In the genomic region with DNA sequence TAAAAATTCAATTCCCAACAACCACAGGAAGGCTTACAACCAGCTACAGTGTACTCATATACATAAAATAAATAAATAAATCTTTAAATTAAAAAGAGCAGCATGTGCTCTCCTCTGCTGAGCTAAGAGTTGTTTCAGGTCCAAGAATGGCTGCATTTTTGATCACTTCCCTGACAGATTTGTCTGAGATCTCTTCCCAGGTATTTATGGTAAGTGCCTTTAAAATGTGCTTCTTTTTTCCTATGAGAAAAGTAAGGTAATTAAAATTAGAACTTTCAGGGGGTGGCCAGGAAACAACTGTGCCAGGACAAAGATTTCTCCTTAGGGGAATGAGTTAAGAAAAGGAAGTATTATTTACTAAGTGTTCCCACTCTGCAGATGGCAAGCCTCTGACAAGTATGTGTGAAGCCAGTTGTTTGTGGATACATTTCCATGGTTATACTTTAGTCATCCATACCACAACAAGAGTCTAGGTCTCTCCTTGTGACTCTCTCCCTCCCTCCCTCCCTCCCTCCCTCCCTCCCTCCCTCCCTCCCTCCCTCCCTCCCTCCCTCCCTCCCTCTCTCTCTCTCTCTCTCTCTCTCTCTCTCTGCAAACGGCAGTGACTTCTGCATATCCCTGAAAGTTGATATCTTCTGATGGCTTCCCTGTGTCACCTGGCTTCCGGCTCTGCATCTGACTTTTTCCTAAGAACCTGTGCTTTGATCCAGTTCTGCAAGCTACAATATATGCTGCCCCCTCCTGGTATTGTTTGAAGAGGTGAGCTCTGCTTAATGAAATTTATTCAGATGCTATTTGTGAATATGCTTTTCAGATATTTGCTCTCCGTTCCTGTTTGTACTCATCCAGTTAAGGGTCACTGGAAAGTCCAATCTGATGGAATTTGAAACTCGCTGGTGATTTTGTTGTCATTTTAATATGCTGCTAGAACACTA, we compare ENCODE assay signal across 10 mouse cellular contexts. TPM values are rescaled to one million over a fixed set of nuclear protein-coding genes. Genes with fewer than 3 reads are reported as not detected.
DNase-seq lines count a peak whose midpoint lies in the region; ATAC-seq and TF ChIP-seq lines count a peak whose summit lies in the region.
"Had no signal": no experiment of that assay in that cellular context is flagged by ENCODE, and none has a peak within 500 bp of the region (broad histone marks: within the 10 kb centered on the region; RNA-seq: fewer than 3 reads in every experiment).

No protein-coding gene starts in this region.

- H3K36me3 ChIP-seq in heart, adult 2 months (ENCODE audit: control insufficient read depth, insufficient read depth, low read length), result no peaks in the 10 kb centered on the region
- no peaks in the 10 kb centered on the region for H3K36me3 ChIP-seq in lung, postnatal 0 days (ENCODE audit: insufficient read depth, low read length)
- no peaks in the 10 kb centered on the region for H3K36me3 ChIP-seq in forebrain, embryonic 13.5 days (ENCODE audit: poor library complexity, severe bottlenecking)
- H3K36me3 ChIP-seq: forebrain, embryonic 10.5 days had no signal

- H3K4me3 ChIP-seq in heart, adult 2 months, result no peak overlapping the region
- no peak overlapping the region for H3K4me3 ChIP-seq in lung, postnatal 0 days (ENCODE audit: low read depth, low read length)
- no peak overlapping the region for H3K4me3 ChIP-seq in forebrain, embryonic 13.5 days
- H3K4me3 ChIP-seq: forebrain, embryonic 10.5 days had no signal

- peak; percentile 70 for TF ChIP-seq CTCF in heart, adult 2 months (IDR thresholded peaks at IDR 0.05)
- peak; percentile 64 for TF ChIP-seq CTCF in lung, postnatal 0 days (IDR thresholded peaks at IDR 0.05)
- peak; percentile 77 for TF ChIP-seq CTCF in Patski (IDR thresholded peaks at IDR 0.05)

- H3K4me2 ChIP-seq in lung, postnatal 0 days (replicated peaks; ENCODE audit: low read depth, low read length), result no peak overlapping the region
- H3K4me2 ChIP-seq in forebrain, embryonic 13.5 days, result no peak overlapping the region

- no peak for TF ChIP-seq EP300 in heart, adult 2 months (IDR thresholded peaks at IDR 0.05; ENCODE audit: insufficient read depth, low read depth, low read length)
- TF ChIP-seq EP300 in lung, postnatal 0 days (IDR thresholded peaks at IDR 0.05), result no peak

- no peaks in the 10 kb centered on the region for H3K9me3 ChIP-seq in lung, postnatal 0 days (ENCODE audit: low read length)
- H3K9me3 ChIP-seq in forebrain, embryonic 13.5 days (replicated peaks), result no peaks in the 10 kb centered on the region
- H3K9me3 ChIP-seq: forebrain, embryonic 10.5 days had no signal

- H3K9ac ChIP-seq in heart, adult 2 months (ENCODE audit: low read depth, low read length), result no peak overlapping the region
- no peak overlapping the region for H3K9ac ChIP-seq in lung, postnatal 0 days (replicated peaks; ENCODE audit: low read depth)
- H3K9ac ChIP-seq in forebrain, embryonic 13.5 days, result no peak overlapping the region

- H3K27ac ChIP-seq in heart, adult 2 months, result no peak overlapping the region
- H3K27ac ChIP-seq in lung, postnatal 0 days (ENCODE audit: low read length), result no peak overlapping the region
- H3K27ac ChIP-seq in forebrain, embryonic 13.5 days, result no peak overlapping the region
- H3K27ac ChIP-seq: forebrain, embryonic 10.5 days had no signal

- in situ Hi-C loops in Patski (cut with MboI; ENCODE audit: low pct_unique_long_range_greater_than_20kb), result loop anchor here (5.0 kb wide), 1 partner anchor 81 kb away; no protein-coding TSS in a partner anchor

- H3K4me1 ChIP-seq in heart, adult 2 months (ENCODE audit: control insufficient read depth, insufficient read depth, low read length), result no peaks in the 10 kb centered on the region
- H3K4me1 ChIP-seq in lung, postnatal 0 days (ENCODE audit: insufficient read depth, low read depth, low read length), result no peaks in the 10 kb centered on the region
- no peaks in the 10 kb centered on the region for H3K4me1 ChIP-seq in forebrain, embryonic 13.5 days
- H3K4me1 ChIP-seq: forebrain, embryonic 10.5 days had no signal

- no peaks in the 10 kb centered on the region for H3K79me2 ChIP-seq in heart, adult 2 months (replicated peaks; ENCODE audit: control insufficient read depth, insufficient read depth, low read length)

- CTCF ChIA-PET in Patski (lab: Charles Lee), result interaction anchor here (0.6 to 2.6 kb wide), 22 partner anchors 9 to 434 kb away, joined by 3 to 10 read pairs (median 4); a partner anchor contains a TSS

- POLR2A ChIA-PET in Patski (lab: Charles Lee), result interaction anchor here (0.7 to 1.2 kb wide), 2 partner anchors 23 to 1308 kb away, joined by 3 to 4 read pairs; no protein-coding TSS in a partner anchor

- TF ChIP-seq POLR2A in heart, adult 2 months (IDR thresholded peaks at IDR 0.05; ENCODE audit: insufficient read depth, low read depth, low read length), result no peak

- H3K27me3 ChIP-seq in heart, adult 2 months (ENCODE audit: control insufficient read depth, insufficient read depth, low read length), result no peaks in the 10 kb centered on the region
- no peaks in the 10 kb centered on the region for H3K27me3 ChIP-seq in lung, postnatal 0 days (replicated peaks; ENCODE audit: insufficient read depth, low read length)
- H3K27me3 ChIP-seq in Patski, result no peaks in the 10 kb centered on the region
- no peaks in the 10 kb centered on the region for H3K27me3 ChIP-seq in forebrain, embryonic 13.5 days

- no peak for ATAC-seq in lung, postnatal 0 days
- peak; percentile 87 for ATAC-seq in Patski
- peak; percentile 16; the same call in 1 of the 2 replicates for ATAC-seq in megakaryocyte, adult 5-6 weeks (ENCODE audit: poor library complexity, severe bottlenecking)
- no peak for ATAC-seq in forebrain, embryonic 13.5 days

- 13% methylated on average over 4 of the region's 4 CpGs for WGBS in heart, adult 2 months
- WGBS in lung, postnatal 0 days, result 18% methylated on average over 3 of the region's 4 CpGs
- 45% methylated on average over 3 of the region's 4 CpGs for WGBS in forebrain, embryonic 13.5 days

- no peak for DNase-seq in heart, adult 2 months
- DNase-seq in heart, postnatal 25 days (ENCODE audit: low spot score), result no peak
- peak; percentile 66 for DNase-seq in lung, postnatal 0 days (ENCODE audit: low spot score)
- DNase-seq in lung, postnatal 4 days, result no peak
- no peak for DNase-seq in Patski (ENCODE audit: low read depth, low spot score)
- DNase-seq in left cerebral cortex, adult 18-20 months (ENCODE audit: low spot score in 2 of 2), result no peak
- DNase-seq: adrenal gland, postnatal 25 days had no signal

- intact Hi-C loops in heart, adult 2 months (cut with DNase I), result loop anchor here (5.0 kb wide), 4 partner anchors 81 to 421 kb away; no protein-coding TSS in a partner anchor
- intact Hi-C loops in heart, postnatal 25 days (cut with DNase I), result loop anchor here (5.0 kb wide), 2 partner anchors 156 to 431 kb away; a partner anchor contains a TSS

RNA-seq across cellular contexts. Expression of a gene that starts 21.9 kb away (rescaled TPM):
- total RNA-seq in heart, adult 2 months (2021), result 10 to 100 TPM; 33.5 to 33.6 TPM
- 44.4 and 57.3 TPM in 2 replicates for polyA plus RNA-seq in heart, adult 2 months (2012; rRNA removed)
- 10 to 100 TPM; 37.1 to 38.5 TPM for total RNA-seq in heart, postnatal 25 days (2021)
- polyA plus RNA-seq in lung, postnatal 0 days (2015; fragmentation: Nextera tagmentation; extraction: Ambion mirVana), result 35.9 and 40.5 TPM in 2 replicates
- 151 TPM for polyA plus RNA-seq in Patski (2021)
- total RNA-seq in megakaryocyte, adult 5-6 weeks (2015), result 104 and 105 TPM in 2 replicates
- total RNA-seq in megakaryocyte, adult 5-6 weeks (2017), result 181 and 183 TPM in 2 replicates
- total RNA-seq in left cerebral cortex, adult 18-20 months (2021), result 10 to 100 TPM; 18.8 to 22.2 TPM
- 8.0 and 8.3 TPM in 2 replicates for polyA plus RNA-seq in forebrain, embryonic 13.5 days (2015; fragmentation: Nextera tagmentation; extraction: Ambion mirVana)

Comparison
In these comparisons a context has a peak if more than half of its experiments do, and no peak if none do; other contexts are left out.
1. ATAC-seq: peak in Patski (single experiment) and megakaryocyte, adult 5-6 weeks (single experiment); none in lung, postnatal 0 days (single experiment) and forebrain, embryonic 13.5 days (single experiment).
2. Peak in every context shown above with its lines, with median percentiles within 50 percentile points of each other: CTCF ChIP-seq.